Mouse (Mus musculus) hindbrain, postnatal 0 days (tissue): ENCODE measurements at regions not wholly inside any gene's neighbourhood (a gene's known extent, or its start where the extent isn't known, plus 50 kb on each side); places are given as distances from the start of the nearest gene placed in this dataset.

ENCODE experiments used
- ATAC-seq: fragments of 200-750 bp; cut with Nextera tagmentation; 2 replicates; pipeline ENCODE4 v1.8.0; 2017; ENCODE audit warnings: mild to moderate bottlenecking, moderate TSS enrichment, moderate library complexity
- DNase-seq: peaks from one replicate; pipeline ENCODE4 v3.0.0-alpha.2; 2015; ENCODE audit warnings: low spot score
- H3K27ac ChIP-seq: fragments of 300-500 bp; sonication (generic); 2 replicates; pipeline ENCODE4 v1.5.1; 2014; ENCODE audit warnings: mild to moderate bottlenecking
- H3K27me3 ChIP-seq: fragments of 300-500 bp; sonication (generic); 2 replicates; pipeline ENCODE4 v1.6.1; 2014; ENCODE audit warnings: low read length, mixed read lengths; ENCODE audit not compliant: insufficient read depth
- H3K36me3 ChIP-seq: fragments of 300-500 bp; sonication (generic); 2 replicates; pipeline ENCODE4 v1.6.1; 2014; ENCODE audit warnings: low read length, mixed read lengths; ENCODE audit not compliant: insufficient read depth
- H3K4me1 ChIP-seq: fragments of 300-500 bp; sonication (generic); 2 replicates; pipeline ENCODE4 v1.6.1; 2014; ENCODE audit warnings: antibody characterized with exemption, low read length, mixed read lengths; ENCODE audit not compliant: insufficient read depth
- H3K4me2 ChIP-seq: fragments of 300-500 bp; sonication (generic); 2 replicates; pipeline ENCODE4 v1.6.1; 2014; ENCODE audit warnings: low read depth, mild to moderate bottlenecking, low read length, moderate library complexity, mixed read lengths
- H3K4me3 ChIP-seq: fragments of 300-500 bp; sonication (generic); 2 replicates; pipeline ENCODE4 v1.5.1; 2014; ENCODE audit warnings: low read length
- H3K9ac ChIP-seq: fragments of 300-500 bp; sonication (generic); replicated peaks from 2 replicates; pipeline ENCODE4 v1.6.1; 2014; ENCODE audit warnings: mild to moderate bottlenecking, low read length, moderate library complexity, mixed read lengths
- H3K9me3 ChIP-seq: fragments of 300-500 bp; sonication (generic); 2 replicates; pipeline ENCODE4 v1.6.1; 2016; ENCODE audit warnings: low read length, mixed read lengths
- CTCF ChIP-seq: IDR thresholded peaks from 2 replicates; pipeline ENCODE4 v1.5.1; 2016; ENCODE audit warnings: antibody characterized with exemption, control low read depth, low read depth
- WGBS: fragments of 180-500 bp; shearing (Covaris S2); extraction: QIAGEN DNeasy Blood & Tissue Kit; methylation state at CpG from one replicate; pipeline ENCODE4 v1.1.7; 2014; 5-methylcytosine and 5-hydroxymethylcytosine counted together

DNA sequence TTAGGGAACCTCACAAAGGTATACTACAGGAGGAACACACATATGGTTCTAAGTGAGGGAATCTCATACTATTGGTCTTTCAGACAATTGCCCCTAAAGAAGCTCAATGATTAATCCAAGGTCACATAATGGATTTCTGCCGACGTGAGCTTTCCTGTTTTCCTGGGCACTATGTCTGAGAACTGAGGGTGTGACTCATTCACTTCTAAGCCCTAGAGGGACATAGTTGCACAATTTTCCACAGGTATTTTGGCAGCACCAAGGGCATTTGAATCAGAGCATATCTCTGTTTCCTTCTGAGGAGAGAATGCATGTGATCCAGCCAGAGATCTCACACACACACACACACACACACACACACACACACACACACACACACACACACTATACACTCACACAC is 309.0 kb upstream of the Thbs1 start:
- no peak for ATAC-seq
- TF ChIP-seq CTCF: no peak
- 87% methylated on average over 2 of the region's 2 CpGs for WGBS

DNA sequence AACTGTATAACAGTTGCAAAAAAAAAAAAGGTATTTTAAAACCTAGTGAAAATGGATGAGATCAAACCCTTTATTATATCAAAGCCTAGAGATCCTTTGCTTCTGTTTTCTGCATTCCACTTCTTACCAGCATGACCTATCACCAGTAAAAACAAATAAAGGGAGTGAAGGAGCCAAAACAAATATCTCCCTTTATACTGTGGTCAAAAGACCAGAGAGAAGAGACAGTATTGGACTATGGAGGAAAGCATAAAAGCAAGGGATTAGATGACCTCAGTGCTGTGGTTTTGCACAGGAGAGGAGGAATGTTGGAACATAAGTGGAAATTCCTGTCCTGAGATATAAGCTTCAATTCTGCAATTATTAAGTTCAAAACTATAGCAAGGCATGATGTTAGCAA is 307.0 kb upstream of the Thbs1 start:
- no peak for TF ChIP-seq CTCF
- no peak for DNase-seq
- Histone ChIP-seq H3K36me3 (no peaks in the 10 kb centered on the region), H3K27me3 (no peaks in the 10 kb centered on the region), H3K27ac (no peak overlapping the region), H3K4me2 (no peak overlapping the region), H3K9me3 (no peaks in the 10 kb centered on the region), H3K4me3 (no peak overlapping the region), H3K9ac (no peak overlapping the region), H3K4me1 (no peaks in the 10 kb centered on the region)
- ATAC-seq: no peak

More for the DNA sequence above, 309.0 kb upstream of the Thbs1 start:
- H3K27me3 ChIP-seq: no peaks in the 10 kb centered on the region
- H3K36me3 ChIP-seq: no peaks in the 10 kb centered on the region
- no peak overlapping the region for H3K9ac ChIP-seq
- DNase-seq: no peak
- no peak overlapping the region for H3K4me2 ChIP-seq
- no peak overlapping the region for H3K27ac ChIP-seq
- no peak overlapping the region for H3K4me3 ChIP-seq
- no peaks in the 10 kb centered on the region for H3K9me3 ChIP-seq
- no peaks in the 10 kb centered on the region for H3K4me1 ChIP-seq

GRCm38 (mm10) chr2:117807121-117807520 is 304.6 kb upstream of the Thbs1 start:
- no peaks in the 10 kb centered on the region for H3K9me3 ChIP-seq
- WGBS: 89% methylated on average over 3 of the region's 3 CpGs
- DNase-seq (no peak), ATAC-seq (no peak)
- no peaks in the 10 kb centered on the region for H3K27me3 ChIP-seq
- TF ChIP-seq CTCF: no peak
- no peak overlapping the region for H3K4me2 ChIP-seq
- no peak overlapping the region for H3K9ac ChIP-seq
- H3K4me1 ChIP-seq: no peaks in the 10 kb centered on the region
- no peak overlapping the region for H3K4me3 ChIP-seq
- no peaks in the 10 kb centered on the region for H3K36me3 ChIP-seq
- no peak overlapping the region for H3K27ac ChIP-seq

- Histone ChIP-seq H3K4me1 (no peaks in the 10 kb centered on the region), H3K36me3 (no peaks in the 10 kb centered on the region), H3K4me2 (no peak overlapping the region), H3K27me3 (no peaks in the 10 kb centered on the region), H3K9me3 (no peaks in the 10 kb centered on the region), H3K9ac (no peak overlapping the region), H3K27ac (no peak overlapping the region), H3K4me3 (no peak overlapping the region)
- ATAC-seq (no peak), DNase-seq (no peak)
- WGBS: 76% methylated on average over 1 of the region's 1 CpGs
- no peak for TF ChIP-seq CTCF
Observed at GRCm38 (mm10) chr2:117811506-117811905, 300.2 kb upstream of the Thbs1 start.

DNA sequence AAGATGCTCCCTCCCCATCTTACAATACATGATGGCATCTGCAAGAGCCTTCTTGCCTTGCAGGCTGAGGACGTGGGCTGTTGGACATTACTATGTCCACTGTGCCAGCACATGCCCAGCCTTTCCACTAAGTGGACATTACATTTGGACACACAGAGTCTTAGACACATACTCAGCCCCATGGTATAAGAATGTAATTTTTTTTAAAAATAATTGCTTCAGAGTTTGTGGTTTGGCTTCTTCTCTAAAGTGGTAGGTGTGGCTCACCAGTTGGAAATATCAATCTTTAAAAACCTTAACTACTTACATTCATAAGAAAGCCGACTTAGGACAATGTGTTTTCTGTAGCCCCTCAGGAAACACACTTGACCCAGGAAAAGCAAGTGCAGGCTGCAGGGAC is 299.7 kb upstream of the Thbs1 start:
- Histone ChIP-seq H3K4me1 (no peaks in the 10 kb centered on the region), H3K27me3 (no peaks in the 10 kb centered on the region), H3K4me3 (no peak overlapping the region), H3K9me3 (no peaks in the 10 kb centered on the region), H3K27ac (no peak overlapping the region), H3K9ac (no peak overlapping the region), H3K36me3 (no peaks in the 10 kb centered on the region), H3K4me2 (no peak overlapping the region)
- DNase-seq (no peak), ATAC-seq (no peak)
- WGBS: 88% methylated on average over 2 of the region's 2 CpGs
- no peak for TF ChIP-seq CTCF

DNA sequence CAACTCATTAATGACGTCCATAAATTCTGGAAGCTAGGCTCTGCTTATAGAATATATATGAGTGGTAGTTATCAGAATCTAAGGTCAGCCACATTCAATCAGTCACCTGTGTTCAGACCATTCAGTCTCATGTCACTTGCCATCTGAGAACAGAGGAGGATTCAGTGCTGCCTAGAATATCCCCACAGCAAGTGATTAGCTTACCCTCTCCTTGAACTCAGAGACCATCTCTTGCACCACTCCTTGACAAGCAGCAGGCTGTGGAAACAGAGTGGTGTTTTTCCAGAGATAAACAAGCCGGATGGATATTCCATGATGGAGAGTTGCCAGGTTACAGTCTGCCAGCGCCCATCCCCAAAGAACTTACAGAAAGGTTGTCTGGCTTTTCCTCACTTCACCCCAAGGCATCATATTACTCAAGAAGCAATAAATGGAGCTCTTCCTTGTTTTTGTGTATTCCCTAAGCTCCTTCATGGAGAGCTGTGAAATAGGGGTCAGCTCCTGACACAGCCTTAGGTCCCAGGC is 291.9 kb upstream of the Thbs1 start:
- Histone ChIP-seq H3K9me3 (no peaks in the 10 kb centered on the region), H3K27me3 (no peaks in the 10 kb centered on the region), H3K27ac (no peak overlapping the region), H3K4me3 (no peak overlapping the region), H3K4me2 (no peak overlapping the region), H3K36me3 (no peaks in the 10 kb centered on the region), H3K4me1 (no peaks in the 10 kb centered on the region), H3K9ac (no peak overlapping the region)
- ATAC-seq (no peak), DNase-seq (no peak)
- 93% methylated on average over 3 of the region's 3 CpGs for WGBS
- TF ChIP-seq CTCF: no peak

GRCm38 (mm10) chr2:117820708-117821107 is 291.0 kb upstream of the Thbs1 start:
- DNase-seq: peak; percentile 4
- no peak for TF ChIP-seq CTCF
- ATAC-seq: no peak

GRCm38 (mm10) chr2:117825088-117825487 is 286.6 kb upstream of the Thbs1 start:
- WGBS: 67% methylated on average over 8 of the region's 8 CpGs
- ATAC-seq: no peak

More at GRCm38 (mm10) chr2:117820708-117821107, 291.0 kb upstream of the Thbs1 start:
- no peaks in the 10 kb centered on the region for H3K4me1 ChIP-seq
- H3K27ac ChIP-seq: no peak overlapping the region
- H3K9ac ChIP-seq: no peak overlapping the region
- H3K4me2 ChIP-seq: no peak overlapping the region
- H3K9me3 ChIP-seq: no peaks in the 10 kb centered on the region
- H3K4me3 ChIP-seq: no peak overlapping the region
- no peaks in the 10 kb centered on the region for H3K36me3 ChIP-seq
- H3K27me3 ChIP-seq: no peaks in the 10 kb centered on the region

More at GRCm38 (mm10) chr2:117825088-117825487, 286.6 kb upstream of the Thbs1 start:
- Histone ChIP-seq H3K9me3 (no peaks in the 10 kb centered on the region), H3K9ac (no peak overlapping the region), H3K27me3 (no peaks in the 10 kb centered on the region), H3K4me1 (no peaks in the 10 kb centered on the region), H3K4me3 (no peak overlapping the region), H3K36me3 (no peaks in the 10 kb centered on the region), H3K27ac (no peak overlapping the region), H3K4me2 (no peak overlapping the region)
- no peak for DNase-seq
- TF ChIP-seq CTCF: no peak
